Mouse (Mus musculus): Measurements from ENCODE around the gene Nxph4. TPM values are rescaled to one million over a fixed set of nuclear protein-coding genes. Genes with fewer than 3 reads are reported as not detected.

Gene Nxph4
- polyA plus RNA-seq, 1 experiment from 2014 or later: 94.1 TPM

GRCm38 (mm10) chr10:127490160-127491127, 43.9 kb downstream of the Nxph4 start:
- Histone ChIP-seq H3K9ac (peak overlapping the region; percentile 46; the same call in 1 of the 2 replicates), H3K4me2 (replicated peaks) (no peak overlapping the region), H3K36me3 (replicated peaks; ENCODE audit: control insufficient read depth, insufficient read depth) (peaks cover 76% of the 10 kb centered on the region), H3K4me3 (replicated peaks; ENCODE audit: low read length) (no peak overlapping the region), H3K4me1 (replicated peaks; ENCODE audit: control insufficient read depth, insufficient read depth, low read length) (peaks cover 22% of the 10 kb centered on the region), H3K9me3 (ENCODE audit: control insufficient read depth, low read length) (no peaks in the 10 kb centered on the region), H3K27me3 (ENCODE audit: control insufficient read depth, insufficient read depth, low read length) (no peaks in the 10 kb centered on the region), H3K27ac (peak overlapping the region; percentile 74)
- ATAC-seq (ENCODE audit: low FRiP score) (peak; percentile 53), DNase-seq (ENCODE audit: low spot score) (peak; percentile 27)
- WGBS: 64% methylated on average over 18 of the region's 18 CpGs

- no peak for DNase-seq (ENCODE audit: low spot score)
- Histone ChIP-seq H3K27me3 (ENCODE audit: control insufficient read depth, insufficient read depth, low read length) (no peaks in the 10 kb centered on the region), H3K27ac (peak overlapping the region; percentile 74), H3K4me2 (replicated peaks) (no peak overlapping the region), H3K9me3 (ENCODE audit: control insufficient read depth, low read length) (no peaks in the 10 kb centered on the region), H3K36me3 (replicated peaks; ENCODE audit: control insufficient read depth, insufficient read depth) (peaks cover 76% of the 10 kb centered on the region), H3K4me3 (replicated peaks; ENCODE audit: low read length) (no peak overlapping the region), H3K4me1 (replicated peaks; ENCODE audit: control insufficient read depth, insufficient read depth, low read length) (peaks cover 22% of the 10 kb centered on the region), H3K9ac (no peak overlapping the region)
- WGBS: 72% methylated on average over 7 of the region's 7 CpGs
- no peak for ATAC-seq (ENCODE audit: low FRiP score)
Measured at GRCm38 (mm10) chr10:127488856-127489255, 45.5 kb downstream of the Nxph4 start.

GRCm38 (mm10) chr10:127485235-127485634, 49.1 kb downstream of the Nxph4 start:
- 93% methylated on average over 10 of the region's 10 CpGs for WGBS
- no peaks in the 10 kb centered on the region for H3K9me3 ChIP-seq (ENCODE audit: control insufficient read depth, low read length)
- H3K9ac ChIP-seq: no peak overlapping the region
- DNase-seq (ENCODE audit: low spot score) (no peak), ATAC-seq (ENCODE audit: low FRiP score) (no peak)
- H3K4me2 ChIP-seq (replicated peaks): no peak overlapping the region
- H3K36me3 ChIP-seq (replicated peaks; ENCODE audit: control insufficient read depth, insufficient read depth): peaks cover 75% of the 10 kb centered on the region
- H3K27me3 ChIP-seq (ENCODE audit: control insufficient read depth, insufficient read depth, low read length): no peaks in the 10 kb centered on the region
- H3K4me1 ChIP-seq (replicated peaks; ENCODE audit: control insufficient read depth, insufficient read depth, low read length): peaks cover 8% of the 10 kb centered on the region
- H3K27ac ChIP-seq: no peak overlapping the region
- no peak overlapping the region for H3K4me3 ChIP-seq (replicated peaks; ENCODE audit: low read length)

- H3K4me3 ChIP-seq (replicated peaks; ENCODE audit: low read length): no peak overlapping the region
- no peak overlapping the region for H3K4me2 ChIP-seq (replicated peaks)
- peaks cover 69% of the 10 kb centered on the region for H3K36me3 ChIP-seq (replicated peaks; ENCODE audit: control insufficient read depth, insufficient read depth)
- H3K9me3 ChIP-seq (ENCODE audit: control insufficient read depth, low read length): no peaks in the 10 kb centered on the region
- no peaks in the 10 kb centered on the region for H3K4me1 ChIP-seq (replicated peaks; ENCODE audit: control insufficient read depth, insufficient read depth, low read length)
- no peak overlapping the region for H3K9ac ChIP-seq
- ATAC-seq (ENCODE audit: low FRiP score) (no peak), DNase-seq (ENCODE audit: low spot score) (no peak)
- no peaks in the 10 kb centered on the region for H3K27me3 ChIP-seq (ENCODE audit: control insufficient read depth, insufficient read depth, low read length)
- 85% methylated on average over 19 of the region's 19 CpGs for WGBS
- H3K27ac ChIP-seq: no peak overlapping the region
Measured at GRCm38 (mm10) chr10:127480833-127481813, 53.2 kb downstream of the Nxph4 start.

- Histone ChIP-seq H3K36me3 (replicated peaks; ENCODE audit: control insufficient read depth, insufficient read depth) (peaks cover 66% of the 10 kb centered on the region), H3K27ac (no peak overlapping the region), H3K9me3 (ENCODE audit: control insufficient read depth, low read length) (no peaks in the 10 kb centered on the region), H3K9ac (no peak overlapping the region), H3K27me3 (ENCODE audit: control insufficient read depth, insufficient read depth, low read length) (no peaks in the 10 kb centered on the region), H3K4me3 (replicated peaks; ENCODE audit: low read length) (no peak overlapping the region), H3K4me2 (replicated peaks) (no peak overlapping the region), H3K4me1 (replicated peaks; ENCODE audit: control insufficient read depth, insufficient read depth, low read length) (no peaks in the 10 kb centered on the region)
- WGBS: 96% methylated on average over 4 of the region's 4 CpGs
- DNase-seq (ENCODE audit: low spot score) (peak; percentile 71), ATAC-seq (ENCODE audit: low FRiP score) (no peak)
Measured at GRCm38 (mm10) chr10:127479131-127479530, 55.2 kb downstream of the Nxph4 start.

GRCm38 (mm10) chr10:127477301-127477700, 57.1 kb downstream of the Nxph4 start:
- 88% methylated on average over 7 of the region's 7 CpGs for WGBS
- no peaks in the 10 kb centered on the region for H3K9me3 ChIP-seq (ENCODE audit: control insufficient read depth, low read length)

GRCm38 (mm10) chr10:127476541-127476940, 57.8 kb downstream of the Nxph4 start:
- DNase-seq (ENCODE audit: low spot score) (no peak), ATAC-seq (ENCODE audit: low FRiP score) (no peak)
- no peak overlapping the region for H3K4me2 ChIP-seq (replicated peaks)
- H3K27ac ChIP-seq: no peak overlapping the region
- H3K9ac ChIP-seq: no peak overlapping the region
- H3K36me3 ChIP-seq (replicated peaks; ENCODE audit: control insufficient read depth, insufficient read depth): peaks cover 66% of the 10 kb centered on the region
- WGBS: 71% methylated on average over 3 of the region's 3 CpGs
- no peaks in the 10 kb centered on the region for H3K4me1 ChIP-seq (replicated peaks; ENCODE audit: control insufficient read depth, insufficient read depth, low read length)
- H3K27me3 ChIP-seq (ENCODE audit: control insufficient read depth, insufficient read depth, low read length): no peaks in the 10 kb centered on the region
- no peak overlapping the region for H3K4me3 ChIP-seq (replicated peaks; ENCODE audit: low read length)
- H3K9me3 ChIP-seq (ENCODE audit: control insufficient read depth, low read length): no peaks in the 10 kb centered on the region

More at GRCm38 (mm10) chr10:127477301-127477700, 57.1 kb downstream of the Nxph4 start:
- DNase-seq (ENCODE audit: low spot score): no peak
- ATAC-seq (ENCODE audit: low FRiP score): no peak
- H3K4me3 ChIP-seq (replicated peaks; ENCODE audit: low read length): no peak overlapping the region
- H3K27ac ChIP-seq: no peak overlapping the region
- H3K9ac ChIP-seq: no peak overlapping the region
- no peaks in the 10 kb centered on the region for H3K27me3 ChIP-seq (ENCODE audit: control insufficient read depth, insufficient read depth, low read length)
- H3K4me2 ChIP-seq (replicated peaks): no peak overlapping the region
- no peaks in the 10 kb centered on the region for H3K4me1 ChIP-seq (replicated peaks; ENCODE audit: control insufficient read depth, insufficient read depth, low read length)
- peaks cover 67% of the 10 kb centered on the region for H3K36me3 ChIP-seq (replicated peaks; ENCODE audit: control insufficient read depth, insufficient read depth)
